ENCODE assay signal across 8 mouse cellular contexts in genomic region chr10:18022741-18023347, GRCm38 (mm10). TPM values are rescaled to one million over a fixed set of nuclear protein-coding genes. Genes with fewer than 3 reads are reported as not detected.
DNase-seq lines count a peak whose midpoint lies in the region; ATAC-seq and TF ChIP-seq lines count a peak whose summit lies in the region.

Gene Abracl, minus strand, starts transcription at chr10:18023288.

- no peaks in the 10 kb centered on the region for H3K27me3 ChIP-seq in G1E (ENCODE audit: insufficient read depth, low read length)
- H3K27me3 ChIP-seq in forebrain, embryonic 15.5 days, result no peaks in the 10 kb centered on the region
- H3K27me3 ChIP-seq in liver, postnatal 0 days (ENCODE audit: insufficient read depth, low read length), result no peaks in the 10 kb centered on the region
- no peaks in the 10 kb centered on the region for H3K27me3 ChIP-seq in neural tube, embryonic 13.5 days
- no peaks in the 10 kb centered on the region for H3K27me3 ChIP-seq in testis, adult 2 months (ENCODE audit: control insufficient read depth, insufficient read depth, low read length)

- peaks cover 11% of the 10 kb centered on the region for H3K4me1 ChIP-seq in G1E (ENCODE audit: insufficient read depth, low read depth, low read length)
- peaks cover 25% of the 10 kb centered on the region for H3K4me1 ChIP-seq in forebrain, embryonic 15.5 days
- H3K4me1 ChIP-seq in liver, postnatal 0 days (ENCODE audit: insufficient read depth), result peaks cover 8% of the 10 kb centered on the region
- peaks cover 24% of the 10 kb centered on the region for H3K4me1 ChIP-seq in neural tube, embryonic 13.5 days (replicated peaks)
- H3K4me1 ChIP-seq in testis, adult 2 months (ENCODE audit: control insufficient read depth, insufficient read depth, low read length), result peaks cover 2% of the 10 kb centered on the region

- no peak for TF ChIP-seq CTCF in G1E (IDR thresholded peaks at IDR 0.05; ENCODE audit: low read depth, low read length)
- peak; percentile 14; the same call in 1 of the 2 replicates for TF ChIP-seq CTCF in liver, postnatal 0 days (IDR thresholded peaks at IDR 0.05; ENCODE audit: low read depth)
- TF ChIP-seq CTCF in testis, adult 2 months (IDR thresholded peaks at IDR 0.05; ENCODE audit: control insufficient read depth, insufficient read depth, insufficient replicate concordance, low read depth, low read length), result no peak

- peak; percentile 89 for ATAC-seq in G1E (ENCODE audit: extremely low read depth, insufficient number of reproducible peaks, low FRiP score, poor library complexity, severe bottlenecking)
- peak; percentile 90 for ATAC-seq in forebrain, embryonic 15.5 days (replicated peaks)
- ATAC-seq in liver, postnatal 0 days, result peak; percentile 92
- peak; percentile 96 for ATAC-seq in neural tube, embryonic 13.5 days (ENCODE audit: low read depth)

- WGBS in forebrain, embryonic 15.5 days, result under 1% methylated on average over 37 of the region's 37 CpGs
- WGBS in large intestine, adult 2 months, result under 1% methylated on average over 37 of the region's 37 CpGs
- under 1% methylated on average over 37 of the region's 37 CpGs for WGBS in liver, postnatal 0 days (ENCODE audit: insufficient replicate concordance)
- 1% methylated on average over 37 of the region's 37 CpGs for WGBS in neural tube, embryonic 13.5 days

- intact Hi-C loops in heart, postnatal 14 days (cut with DNase I), result loop anchor here (2.0 kb wide), 1 partner anchor 76 kb away; no protein-coding TSS in a partner anchor

- TF ChIP-seq POLR2A in testis, adult 2 months (IDR thresholded peaks at IDR 0.05; ENCODE audit: control insufficient read depth, low read depth, low read length), result peak; percentile 50; the same call in 1 of the 2 replicates

- H3K36me3 ChIP-seq in G1E (replicated peaks), result peaks cover 18% of the 10 kb centered on the region
- H3K36me3 ChIP-seq in forebrain, embryonic 15.5 days, result peaks cover 4% of the 10 kb centered on the region
- H3K36me3 ChIP-seq in liver, postnatal 0 days (replicated peaks; ENCODE audit: insufficient read depth, low read length), result peaks cover 5% of the 10 kb centered on the region
- peaks cover 8% of the 10 kb centered on the region for H3K36me3 ChIP-seq in neural tube, embryonic 13.5 days
- H3K36me3 ChIP-seq in testis, adult 2 months (ENCODE audit: control insufficient read depth, insufficient read depth, low read length), result no peaks in the 10 kb centered on the region

- H3K4me2 ChIP-seq in forebrain, embryonic 15.5 days (replicated peaks), result peak within 1 kb of the TSS; percentile 46
- H3K4me2 ChIP-seq in liver, postnatal 0 days (ENCODE audit: low read depth, low read length), result peak within 1 kb of the TSS; percentile 82
- peak within 1 kb of the TSS; percentile 66 for H3K4me2 ChIP-seq in neural tube, embryonic 13.5 days

- TF ChIP-seq EP300 in liver, postnatal 0 days (IDR thresholded peaks at IDR 0.05; ENCODE audit: low read depth), result no peak

- peak within 1 kb of the TSS; percentile 81 for H3K4me3 ChIP-seq in G1E (ENCODE audit: low read depth, low read length)
- H3K4me3 ChIP-seq in forebrain, embryonic 15.5 days, result peak within 1 kb of the TSS; percentile 79
- peak within 1 kb of the TSS; percentile 74 for H3K4me3 ChIP-seq in liver, postnatal 0 days (ENCODE audit: low read depth, low read length)
- peak within 1 kb of the TSS; percentile 82 for H3K4me3 ChIP-seq in neural tube, embryonic 13.5 days
- peak within 1 kb of the TSS; percentile 85 for H3K4me3 ChIP-seq in testis, adult 2 months (ENCODE audit: control insufficient read depth, low read depth, low read length)

- peak within 1 kb of the TSS; percentile 96 for H3K27ac ChIP-seq in forebrain, embryonic 15.5 days (replicated peaks)
- peak within 1 kb of the TSS; percentile 94 for H3K27ac ChIP-seq in liver, postnatal 0 days (ENCODE audit: low read depth)
- peak within 1 kb of the TSS; percentile 96 for H3K27ac ChIP-seq in neural tube, embryonic 13.5 days (replicated peaks)
- peak within 1 kb of the TSS; percentile 64 for H3K27ac ChIP-seq in testis, adult 2 months (ENCODE audit: control insufficient read depth, insufficient read depth, low read depth, low read length)

- H3K9me3 ChIP-seq in G1E (replicated peaks), result no peaks in the 10 kb centered on the region
- H3K9me3 ChIP-seq in forebrain, embryonic 15.5 days, result no peaks in the 10 kb centered on the region
- no peaks in the 10 kb centered on the region for H3K9me3 ChIP-seq in liver, postnatal 0 days (ENCODE audit: low read length)
- H3K9me3 ChIP-seq in neural tube, embryonic 13.5 days, result no peaks in the 10 kb centered on the region

- H3K9ac ChIP-seq in forebrain, embryonic 15.5 days (replicated peaks), result peak within 1 kb of the TSS; percentile 77
- H3K9ac ChIP-seq in liver, postnatal 0 days (replicated peaks), result peak within 1 kb of the TSS; percentile 83
- peak within 1 kb of the TSS; percentile 89 for H3K9ac ChIP-seq in neural tube, embryonic 13.5 days

- peak; percentile 85 for DNase-seq in G1E (ENCODE audit: low spot score)
- peak; percentile 52 for DNase-seq in cerebellum, adult 11-12 months
- peak; percentile 72 to 75 for DNase-seq in heart, postnatal 14 days
- DNase-seq in large intestine, adult 2 months (ENCODE audit: low read depth, low spot score), result peak; percentile 59
- DNase-seq in liver, postnatal 0 days, result peak; percentile 83

RNA-seq across cellular contexts. Expression of gene Abracl, which starts in this region (rescaled TPM):
- total RNA-seq in G1E (2014; fragmentation: Nextera tagmentation) (40.1 and 55.2 TPM in 2 replicates), G1E (2017) (275 and 289 TPM in 2 replicates)
- polyA plus RNA-seq in G1E (2012), result 19.8 and 20.1 TPM in 2 replicates
- polyA plus RNA-seq in forebrain, embryonic 15.5 days (2015; fragmentation: Nextera tagmentation; extraction: Ambion mirVana), result 226 and 237 TPM in 2 replicates
- total RNA-seq in heart, postnatal 14 days (2021), result 10 to 100 TPM; 35.3 to 48.4 TPM
- 17.3 and 23.6 TPM in 2 replicates for polyA plus RNA-seq in large intestine, adult 2 months (2012; rRNA removed)
- polyA plus RNA-seq in liver, postnatal 0 days (2015; fragmentation: Nextera tagmentation; extraction: Ambion mirVana), result 58.6 and 61.7 TPM in 2 replicates
- polyA plus RNA-seq in neural tube, embryonic 13.5 days (2015; fragmentation: Nextera tagmentation; extraction: Ambion mirVana), result 99.0 and 103 TPM in 2 replicates
- polyA plus RNA-seq in testis, adult 2 months (2012; rRNA removed), result 5.8 and 6.9 TPM in 2 replicates

Comparison
In these comparisons a context has a peak if more than half of its experiments do, and no peak if none do; other contexts are left out.
1. Peak in every context shown above with its lines: DNase-seq, ATAC-seq, H3K4me3 ChIP-seq and H3K27ac ChIP-seq.